Mouse (Mus musculus): Measurements from ENCODE around the gene Lhx4.

DNA sequence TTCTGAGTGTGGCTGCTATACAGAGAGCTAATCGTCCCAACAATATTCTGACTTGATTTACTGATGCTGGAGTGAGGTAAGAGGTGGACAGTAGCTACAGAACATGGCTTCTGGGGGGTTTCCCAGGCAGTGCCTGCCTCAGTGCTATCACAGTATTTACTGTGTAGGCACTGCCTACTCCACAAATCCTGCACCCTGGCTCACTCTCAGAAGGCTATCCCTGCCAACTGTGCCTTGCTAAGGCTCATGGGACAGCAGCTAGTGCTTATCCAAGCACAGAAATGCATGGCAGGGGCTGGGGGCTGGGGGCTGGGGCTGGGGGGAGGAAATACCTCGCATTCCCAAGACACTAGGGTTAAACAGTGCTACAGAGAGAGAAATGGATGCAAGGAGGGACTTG, 38.2 kb downstream of the Lhx4 start:
- TF ChIP-seq CTCF (IDR thresholded peaks at IDR 0.05; ENCODE audit: control insufficient read depth, insufficient read depth, insufficient read length) (no peak), FOSL1 (IDR thresholded peaks at IDR 0.05; ENCODE audit: insufficient read depth, low read length, poor library complexity, severe bottlenecking) (no peak), MYOD1 (IDR thresholded peaks at IDR 0.05; ENCODE audit: control insufficient read depth, insufficient read length, low read depth) (no peak)
